Mouse (Mus musculus) kidney, adult 2 months (tissue): Measurements from ENCODE around the gene Gm7579. TPM values are rescaled to one million over a fixed set of nuclear protein-coding genes. Genes with fewer than 3 reads are reported as not detected.
"Not testable (repeated sequence)": the region's sequence is repeated elsewhere in the genome, so short reads cannot be mapped to it uniquely, and the experiment has no call there.

Source experiments
- DNase-seq: peaks from one replicate; pipeline ENCODE4 v3.0.0; 2021
- H3K27ac ChIP-seq: fragments of 200-500 bp; 2 replicates; pipeline ENCODE4 v1.5.1; 2012; ENCODE audit warnings: low read depth, low read length, control low read depth, inconsistent platforms; ENCODE audit not compliant: insufficient read depth
- H3K27me3 ChIP-seq: fragments of 200-500 bp; replicated peaks from 2 replicates; pipeline ENCODE4 v1.6.1; 2012; ENCODE audit warnings: mild to moderate bottlenecking, moderate library complexity, low read length, inconsistent platforms; ENCODE audit not compliant: control insufficient read depth, insufficient read depth
- H3K36me3 ChIP-seq: fragments of 200-500 bp; 2 replicates; pipeline ENCODE4 v1.6.1; 2012; ENCODE audit warnings: mild to moderate bottlenecking, moderate library complexity, low read length, inconsistent platforms; ENCODE audit not compliant: control insufficient read depth, insufficient read depth
- H3K4me1 ChIP-seq: fragments of 200-500 bp; 2 replicates; pipeline ENCODE4 v1.6.1; 2011; ENCODE audit warnings: low read length; ENCODE audit not compliant: control insufficient read depth, insufficient read depth
- H3K4me3 ChIP-seq: fragments of 200-500 bp; 2 replicates; pipeline ENCODE4 v1.5.1; 2011; ENCODE audit warnings: mild to moderate bottlenecking, low read depth, low read length, control low read depth; ENCODE audit not compliant: insufficient read depth
- CTCF ChIP-seq: fragments of 200-500 bp; conservative IDR thresholded peaks from 2 replicates; pipeline ENCODE4 v1.5.1; 2011; ENCODE audit warnings: low read depth, mild to moderate bottlenecking, control low read depth, low read length, moderate library complexity, mixed read lengths; ENCODE audit not compliant: insufficient read depth, insufficient read length
- POLR2A ChIP-seq: fragments of 200-500 bp; IDR thresholded peaks from one replicate; pipeline ENCODE4 v1.6.1; 2011; ENCODE audit warnings: low read depth, low read length, control low read depth
- WGBS: fragments of 180-500 bp; shearing (Covaris S2); methylation state at CpG from one replicate; pipeline ENCODE4 v1.1.7; 2018; 5-methylcytosine and 5-hydroxymethylcytosine counted together
- polyA plus RNA-seq: library from polyadenylated mRNA; depleted of rRNA; stranded (reverse); fragments of >200 nt; gene quantifications from 2 replicates; pipeline ENCODE4 v1.2.3, GENCODE M21; 2012; rRNA removed

Gm7579 gene
- not detected in 2 replicates for polyA plus RNA-seq

GRCm38 (mm10) chr7:142211559-142211958, at the start of gene Gm7579:
Gm7579 (plus strand) TSS chr7:142211859.
- Histone ChIP-seq H3K4me3 (no peak within 1 kb of the TSS), H3K4me1 (no peaks in the 10 kb centered on the region), H3K27me3 (no peaks in the 10 kb centered on the region), H3K36me3 (no peaks in the 10 kb centered on the region), H3K27ac (no peak within 1 kb of the TSS)
- DNase-seq: no peak
- TF ChIP-seq CTCF: no peak
- no peak for TF ChIP-seq POLR2A
- WGBS: 38% methylated on average over 1 of the region's 1 CpGs

GRCm38 (mm10) chr7:142165639-142166038, 46.0 kb upstream of the Gm7579 start, which contains the start of gene Gm4553:
Gm4553 (minus strand) TSS chr7:142165739.
- not testable (repeated sequence) for H3K27ac ChIP-seq, H3K36me3 ChIP-seq, H3K4me3 ChIP-seq, H3K27me3 ChIP-seq, DNase-seq, H3K4me1 ChIP-seq

DNA sequence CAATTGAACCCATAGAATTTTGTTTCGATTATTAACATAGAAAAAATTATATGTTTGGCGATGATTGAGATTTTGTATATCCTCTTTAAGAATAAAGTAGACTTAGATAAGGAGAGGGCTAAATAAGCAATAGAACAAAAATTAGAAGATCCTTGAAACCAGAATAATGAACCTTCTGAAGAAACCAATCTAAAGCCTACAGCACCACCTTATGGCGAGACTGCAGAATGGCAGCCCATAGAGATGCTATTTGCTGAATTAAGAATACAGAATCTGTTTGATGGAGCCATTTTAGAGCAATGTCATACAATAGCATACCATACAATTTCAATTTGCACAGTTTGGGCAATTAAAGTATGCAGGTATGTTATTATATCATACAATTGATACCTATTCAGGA, 41.8 kb upstream of the Gm7579 start:
- Histone ChIP-seq H3K36me3 (no peaks in the 10 kb centered on the region), H3K27ac (no peak overlapping the region), H3K4me1 (no peaks in the 10 kb centered on the region), H3K27me3 (no peaks in the 10 kb centered on the region), H3K4me3 (no peak overlapping the region)
- no peak for DNase-seq
- WGBS: 53% methylated on average over 3 of the region's 3 CpGs
- TF ChIP-seq POLR2A (no peak), CTCF (0 out of 2 replicates have a peak, but pooled peaks have one; percentile 6)

DNA sequence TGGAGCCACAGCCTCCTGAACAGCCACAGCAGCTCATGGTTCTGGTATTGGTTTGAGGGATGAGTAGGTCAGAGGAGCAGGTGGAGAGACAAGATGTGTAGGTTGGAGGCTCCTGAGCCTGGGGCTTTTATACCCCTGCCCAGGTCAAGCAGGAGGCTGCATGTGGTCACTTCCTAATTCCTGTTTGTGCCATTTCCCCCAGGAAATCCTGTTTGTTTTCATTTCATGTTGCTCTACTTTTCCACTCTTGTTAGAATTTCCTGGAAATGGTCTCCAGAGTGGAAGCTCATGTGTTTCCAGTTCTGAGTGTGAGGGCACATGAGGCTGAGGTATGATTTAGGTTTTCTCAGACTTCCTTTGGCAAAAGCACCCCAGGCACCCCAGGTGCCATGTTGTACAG, 35.8 kb upstream of the Gm7579 start, which contains the start of gene Krtap5-2:
Krtap5-2 (minus strand) TSS at position 101 of the 400 bp plus-strand sequence.
- H3K4me1 ChIP-seq, H3K4me3 ChIP-seq, DNase-seq, H3K27me3 ChIP-seq, H3K36me3 ChIP-seq, H3K27ac ChIP-seq: not testable (repeated sequence)

- Histone ChIP-seq H3K4me1 (no peaks in the 10 kb centered on the region), H3K36me3 (no peaks in the 10 kb centered on the region), H3K4me3 (no peak overlapping the region), H3K27ac (no peak overlapping the region), H3K27me3 (no peaks in the 10 kb centered on the region)
- 90% methylated on average over 1 of the region's 1 CpGs for WGBS
- no peak for DNase-seq
- no peak for TF ChIP-seq CTCF
- TF ChIP-seq POLR2A: no peak
Observed at GRCm38 (mm10) chr7:142178685-142179084, 33.0 kb upstream of the Gm7579 start.

GRCm38 (mm10) chr7:142181021-142181420, 30.6 kb upstream of the Gm7579 start:
- 55% methylated on average over 1 of the region's 1 CpGs for WGBS
- TF ChIP-seq CTCF: no peak
- no peak for TF ChIP-seq POLR2A
- no peak overlapping the region for H3K4me3 ChIP-seq
- no peaks in the 10 kb centered on the region for H3K36me3 ChIP-seq
- DNase-seq: no peak
- no peak overlapping the region for H3K27ac ChIP-seq
- no peaks in the 10 kb centered on the region for H3K27me3 ChIP-seq
- no peaks in the 10 kb centered on the region for H3K4me1 ChIP-seq

DNA sequence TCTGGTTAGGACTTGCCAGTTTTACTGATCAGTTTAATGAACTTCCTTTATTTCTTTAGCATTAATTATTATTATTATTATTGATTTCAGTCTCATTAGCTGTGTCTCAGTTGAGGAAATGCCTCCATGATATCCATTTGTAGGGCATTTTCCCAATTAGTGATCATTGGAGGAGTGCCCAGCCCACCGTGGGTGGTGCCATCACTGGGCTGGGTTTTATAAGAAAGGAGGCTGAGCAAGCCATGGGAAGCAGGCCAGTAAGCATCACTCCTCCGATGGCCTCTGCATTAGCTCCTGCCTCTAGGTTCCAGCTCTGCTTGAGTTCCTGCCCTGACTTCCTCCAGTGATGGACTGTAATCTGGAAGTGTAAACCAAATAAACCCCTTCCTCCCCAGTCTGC, 23.5 kb upstream of the Gm7579 start:
- Histone ChIP-seq H3K36me3 (no peaks in the 10 kb centered on the region), H3K27ac (no peak overlapping the region), H3K4me3 (no peak overlapping the region), H3K4me1 (no peaks in the 10 kb centered on the region), H3K27me3 (no peaks in the 10 kb centered on the region)
- WGBS: 66% methylated on average over 2 of the region's 2 CpGs
- DNase-seq: no peak
- TF ChIP-seq POLR2A: no peak
- TF ChIP-seq CTCF: no peak

DNA sequence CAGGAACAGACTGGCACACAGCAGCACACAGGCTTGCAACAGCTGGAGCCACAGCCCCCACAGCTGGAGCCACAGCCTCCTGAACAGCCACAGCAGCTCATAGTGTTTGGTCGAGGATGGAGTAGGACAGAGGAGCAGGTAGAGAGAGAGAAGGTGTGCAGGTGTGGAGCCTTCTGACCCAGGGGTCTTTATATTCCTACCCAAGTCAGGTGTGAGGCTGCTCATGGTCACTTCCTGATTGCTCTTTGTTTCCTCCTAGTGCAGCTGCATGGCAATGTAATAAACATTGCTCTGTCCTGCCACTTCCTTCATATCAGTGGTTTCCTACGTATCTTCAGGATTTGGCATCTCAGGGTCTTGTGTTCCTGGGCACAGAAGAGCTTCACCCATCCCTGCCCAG, 21.4 kb upstream of the Gm7579 start, which contains the start of gene Gm10153:
Gm10153 (minus strand) TSS at position 101 of the 400 bp plus-strand sequence.
- Histone ChIP-seq H3K4me1 (no peaks in the 10 kb centered on the region), H3K36me3 (no peaks in the 10 kb centered on the region), H3K27ac (no peak within 1 kb of the TSS), H3K4me3 (no peak within 1 kb of the TSS), H3K27me3 (no peaks in the 10 kb centered on the region)
- DNase-seq: no peak
- TF ChIP-seq POLR2A (no peak), CTCF (no peak)
- 29% methylated on average over 2 of the region's 2 CpGs for WGBS
